Mouse (Mus musculus) megakaryocyte, embryonic 14.5 days (primary cell): ENCODE data around the gene Gys2.

Experiments used
- FLI1 ChIP-seq: IDR thresholded peaks from 2 replicates; pipeline ENCODE4 v1.6.1; 2012; ENCODE audit warnings: low read length, inconsistent platforms, mixed read lengths
- GATA1 ChIP-seq: IDR thresholded peaks from 3 replicates; pipeline ENCODE4 v1.6.1; 2012; ENCODE audit warnings: mixed read lengths, low read length, inconsistent platforms, borderline replicate concordance

DNA sequence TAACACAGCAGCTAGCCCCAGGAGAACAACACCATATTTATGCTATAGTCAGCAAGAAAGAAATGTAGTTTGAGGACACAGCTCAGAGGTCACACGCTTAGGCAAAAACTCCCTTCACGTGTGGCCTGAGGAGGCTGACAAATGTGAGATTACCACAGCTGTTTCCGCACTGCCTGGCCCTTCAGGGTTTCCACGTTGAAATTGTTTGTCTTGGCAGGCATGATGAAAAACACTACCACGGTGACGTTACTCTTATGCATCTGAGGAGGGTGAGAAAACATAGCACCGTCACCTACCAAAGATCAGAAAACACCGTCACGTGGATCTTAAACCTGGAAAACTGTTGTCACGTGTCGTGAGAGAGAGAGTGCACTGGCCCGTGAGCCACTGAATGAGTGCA is 21.5 kb downstream of the Gys2 start:
- TF ChIP-seq GATA1 (no peak), FLI1 (no peak)
